Mouse (Mus musculus): ENCODE results near the gene Nwd2. TPM values are rescaled to one million over a fixed set of nuclear protein-coding genes. Genes with fewer than 3 reads are reported as not detected.

Nwd2 gene
- polyA plus RNA-seq, 1 experiment from 2014 or later = 1.1 TPM

GRCm38 (mm10) chr5:63839801-63840416 lies 191.0 kb downstream of the Nwd2 start:
- no peaks in the 10 kb centered on the region for H3K9me3 ChIP-seq (replicated peaks)
- no peak overlapping the region for H3K27ac ChIP-seq (replicated peaks)
- H3K27me3 ChIP-seq (ENCODE audit: low read depth, poor library complexity, severe bottlenecking) = no peaks in the 10 kb centered on the region
- DNase-seq (ENCODE audit: low spot score) = no peak
- WGBS = 80% methylated on average over 12 of the region's 12 CpGs
- no peaks in the 10 kb centered on the region for H3K36me3 ChIP-seq
- no peaks in the 10 kb centered on the region for H3K4me1 ChIP-seq
- no peak overlapping the region for H3K4me3 ChIP-seq

GRCm38 (mm10) chr5:63847080-63847479 lies 198.2 kb downstream of the Nwd2 start:
- WGBS = 91% methylated on average over 8 of the region's 8 CpGs

GRCm38 (mm10) chr5:63847541-63848226 lies 198.8 kb downstream of the Nwd2 start:
- WGBS = 91% methylated on average over 13 of the region's 13 CpGs
- no peak for DNase-seq (ENCODE audit: low spot score)
- H3K27me3 ChIP-seq (ENCODE audit: low read depth, poor library complexity, severe bottlenecking) = no peaks in the 10 kb centered on the region
- H3K4me3 ChIP-seq = no peak overlapping the region
- no peaks in the 10 kb centered on the region for H3K4me1 ChIP-seq
- H3K36me3 ChIP-seq = no peaks in the 10 kb centered on the region
- no peak overlapping the region for H3K27ac ChIP-seq (replicated peaks)
- H3K9me3 ChIP-seq (replicated peaks) = peaks cover 5% of the 10 kb centered on the region; the same call in 1 of the 2 replicates

More at GRCm38 (mm10) chr5:63847080-63847479, 198.2 kb downstream of the Nwd2 start:
- no peak for DNase-seq (ENCODE audit: low spot score)
- Histone ChIP-seq H3K27ac (replicated peaks) (no peak overlapping the region), H3K9me3 (replicated peaks) (peaks cover 5% of the 10 kb centered on the region; the same call in 1 of the 2 replicates), H3K36me3 (no peaks in the 10 kb centered on the region), H3K4me3 (no peak overlapping the region), H3K4me1 (no peaks in the 10 kb centered on the region), H3K27me3 (ENCODE audit: low read depth, poor library complexity, severe bottlenecking) (no peaks in the 10 kb centered on the region)

DNA sequence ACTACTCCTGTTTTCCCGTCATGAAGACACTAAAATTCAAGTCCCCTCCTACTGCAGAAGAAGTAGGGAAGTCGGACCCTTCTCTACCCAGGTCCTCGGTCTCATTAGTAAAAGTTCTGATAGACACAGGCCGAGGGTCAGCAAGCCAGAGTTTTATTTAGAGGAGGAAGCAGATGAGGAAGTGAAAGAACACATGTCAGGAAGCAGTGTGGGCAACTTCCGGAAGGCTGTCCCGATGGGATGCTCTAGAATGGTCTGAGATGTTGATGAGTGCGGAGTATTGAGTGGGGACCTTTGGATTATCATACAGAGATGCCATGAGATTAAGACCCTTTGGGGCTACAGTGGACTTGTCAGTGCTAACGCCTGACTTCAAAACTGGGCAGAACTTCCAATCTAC lies 210.0 kb downstream of the Nwd2 start:
- Histone ChIP-seq H3K27ac (replicated peaks) (no peak overlapping the region), H3K9me3 (replicated peaks) (no peaks in the 10 kb centered on the region), H3K4me1 (no peaks in the 10 kb centered on the region), H3K27me3 (ENCODE audit: low read depth, poor library complexity, severe bottlenecking) (no peaks in the 10 kb centered on the region), H3K36me3 (no peaks in the 10 kb centered on the region), H3K4me3 (no peak overlapping the region)
- 93% methylated on average over 8 of the region's 8 CpGs for WGBS
- no peak for DNase-seq (ENCODE audit: low spot score)

Other genes with a start within 250 kb of the Nwd2 start
- 1.2 and 1.7 TPM in 2 replicates for gene 0610040J01Rik, start 163.3 kb downstream of the Nwd2 start, polyA plus RNA-seq (2016; fragmentation: Nextera tagmentation; extraction: Ambion mirVana)